Mouse (Mus musculus) left cerebral cortex, postnatal 14 days (tissue): ENCODE data around the gene Dusp27. TPM values are rescaled to one million over a fixed set of nuclear protein-coding genes. Genes with fewer than 3 reads are reported as not detected.

ENCODE experiments used
- DNase-seq, 2 experiments: peaks; one replicate each; pipeline ENCODE4 v3.0.0; 2021 to 2022; ENCODE audit warnings: low spot score in 2 of 2, mixed read lengths in 1 of 2
- intact Hi-C: fragments of 180-260 bp; cut with DNase I; formaldehyde crosslinking; loops from one replicate; pipeline ENCODE4 v1.15.1; 2025
- total RNA-seq, 2 experiments: library from RNA; stranded (reverse); gene quantifications; 2 replicates each; pipeline ENCODE4 v1.2.3; 2021

The Dusp27 gene
- total RNA-seq, 2 experiments from 2014 or later, result 0.35 to 0.55 TPM

DNA sequence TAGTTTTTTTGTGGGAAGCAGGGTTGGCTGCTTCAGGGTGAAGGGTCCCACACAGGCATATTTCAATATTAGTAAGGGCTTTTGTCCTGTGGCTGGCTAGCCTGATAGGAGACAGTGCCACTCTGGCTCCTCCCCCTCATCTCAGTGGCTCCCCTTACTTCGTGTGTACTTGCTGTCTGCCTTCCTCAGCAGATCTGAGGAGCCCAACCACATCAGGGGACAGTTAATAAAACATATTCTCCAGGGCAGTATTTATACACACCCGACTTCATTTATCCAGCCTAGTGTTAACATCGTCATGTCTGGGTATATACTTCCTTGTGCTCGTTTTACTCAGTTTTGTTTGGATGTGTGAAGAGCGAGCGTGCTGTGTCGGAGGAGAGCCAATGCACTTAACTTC lies 5.6 kb downstream of the Dusp27 start:
- intact Hi-C loops, result no loop called here

DNA sequence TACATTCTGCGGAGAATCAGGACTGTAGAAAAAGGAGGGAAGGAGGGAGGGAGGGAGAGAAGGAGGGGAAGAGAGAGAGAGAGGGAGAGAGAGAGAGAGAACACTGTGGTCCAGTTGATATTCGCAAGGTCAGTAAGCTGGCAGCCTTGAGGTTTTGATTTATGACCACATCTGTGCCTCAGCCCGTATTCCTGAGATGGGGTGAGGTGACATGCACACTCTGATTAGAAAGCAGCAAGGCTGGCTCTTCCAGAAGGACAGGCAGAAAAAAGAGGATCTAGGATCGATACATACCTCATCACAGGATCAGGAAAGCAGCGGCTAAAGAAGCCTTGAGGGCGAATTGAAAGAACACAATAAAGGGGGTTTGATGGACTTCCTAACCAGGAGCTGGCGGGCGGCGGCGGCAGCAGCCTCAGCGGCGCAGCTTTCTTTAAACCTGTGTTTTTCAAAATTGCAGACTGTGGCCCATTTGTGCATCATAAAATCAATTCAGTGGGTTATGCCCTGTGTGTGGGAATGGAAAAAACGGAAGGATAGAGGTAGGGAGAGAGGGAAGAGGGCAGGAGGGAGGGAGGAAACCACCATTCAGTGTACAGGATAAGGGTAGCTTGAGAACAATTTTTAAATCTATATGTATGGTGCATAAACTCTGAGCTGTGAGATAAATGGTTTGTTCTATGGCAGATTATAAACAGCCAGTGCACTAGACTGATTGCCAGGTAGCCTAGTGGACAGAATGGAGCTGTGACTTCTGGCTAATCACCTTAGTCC lies 9.7 kb downstream of the Dusp27 start:
- DNase-seq, result no peak
- intact Hi-C loops, result no loop called here

More for the DNA sequence above, 5.6 kb downstream of the Dusp27 start:
- DNase-seq, result no peak

DNA sequence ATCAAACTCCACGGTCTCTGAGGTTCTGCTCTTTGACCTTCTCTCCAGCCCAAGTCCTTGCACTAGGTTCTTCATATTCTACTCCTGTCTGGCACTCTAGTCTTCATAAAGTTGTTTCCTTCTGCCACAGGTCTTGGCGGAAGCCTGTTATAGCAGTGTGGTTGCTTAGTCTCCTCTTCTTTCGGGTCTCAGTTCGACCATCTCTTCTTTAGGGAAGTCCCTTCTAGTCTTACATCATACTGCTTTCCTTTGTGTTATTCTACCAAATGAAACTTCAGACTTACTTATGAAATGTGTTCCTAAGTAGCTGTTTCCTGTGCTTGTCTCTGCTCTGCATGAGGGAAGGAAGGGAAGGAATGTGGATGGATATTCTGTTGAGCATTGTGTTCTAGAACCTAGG lies 12.0 kb downstream of the Dusp27 start:
- intact Hi-C loops, result no loop called here
- no peak for DNase-seq

DNA sequence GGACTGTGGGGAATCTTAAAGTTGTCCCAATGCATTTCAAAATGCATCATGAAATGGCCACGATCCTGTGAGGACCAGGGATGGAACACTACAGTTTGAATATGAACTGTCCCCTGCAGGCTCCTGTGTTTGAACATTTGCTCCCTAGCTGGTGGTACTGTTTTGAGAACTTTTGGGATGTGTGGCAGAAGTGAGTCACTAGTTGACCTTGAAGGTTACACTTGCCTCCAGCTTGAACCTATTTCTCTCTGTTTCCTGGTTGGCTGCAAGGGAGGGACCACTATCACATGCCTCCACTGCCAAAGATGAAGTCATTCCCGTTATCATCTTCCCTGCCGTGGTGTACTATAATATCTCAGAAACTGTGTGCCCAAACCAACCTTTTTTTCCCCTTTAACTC lies 12.7 kb downstream of the Dusp27 start:
- intact Hi-C loops, result no loop called here
- DNase-seq, result no peak

DNA sequence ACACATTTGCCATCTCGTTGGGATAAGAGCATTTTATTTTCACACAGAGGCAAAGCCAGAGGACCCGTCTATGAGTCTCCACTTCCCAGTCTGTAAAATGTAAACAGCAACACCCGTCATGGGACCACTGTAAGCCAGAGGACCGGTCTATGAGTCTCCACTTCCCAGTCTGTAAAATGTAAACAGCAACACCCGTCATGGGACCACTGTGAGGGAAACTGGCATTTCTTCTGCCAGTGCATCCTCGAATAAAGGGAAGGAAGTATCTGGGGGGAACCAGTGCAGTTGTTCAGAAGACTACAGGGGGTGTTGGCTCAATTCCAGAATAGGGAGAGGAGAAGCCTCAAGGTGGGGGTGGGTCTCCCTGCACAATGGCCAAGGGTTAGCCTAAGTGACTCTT lies 22.3 kb downstream of the Dusp27 start:
- peak; percentile 11 to 34 for DNase-seq
- intact Hi-C loops, result no loop called here

DNA sequence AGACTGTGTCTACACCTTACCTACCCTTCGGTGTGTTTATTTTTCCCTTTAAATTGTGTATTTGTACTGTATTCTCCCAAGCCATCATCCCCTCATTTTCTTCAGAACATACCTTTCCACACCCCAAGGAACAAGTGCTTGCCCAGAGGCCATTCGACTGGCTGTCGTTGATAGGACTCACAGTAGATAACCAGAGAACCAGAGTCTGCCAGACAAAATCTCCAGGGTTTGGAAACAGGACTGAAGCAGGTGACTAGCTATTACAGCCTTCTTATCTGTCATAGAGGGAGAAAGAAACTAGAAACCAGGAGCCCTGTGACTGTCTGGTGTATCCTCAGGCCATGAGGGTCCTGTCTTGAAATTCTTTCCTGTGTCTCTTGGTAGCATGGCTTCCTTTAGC lies 22.9 kb downstream of the Dusp27 start:
- intact Hi-C loops, result loop anchor here (5.0 kb wide), 1 partner anchor 42 kb away; no protein-coding TSS in a partner anchor

DNA sequence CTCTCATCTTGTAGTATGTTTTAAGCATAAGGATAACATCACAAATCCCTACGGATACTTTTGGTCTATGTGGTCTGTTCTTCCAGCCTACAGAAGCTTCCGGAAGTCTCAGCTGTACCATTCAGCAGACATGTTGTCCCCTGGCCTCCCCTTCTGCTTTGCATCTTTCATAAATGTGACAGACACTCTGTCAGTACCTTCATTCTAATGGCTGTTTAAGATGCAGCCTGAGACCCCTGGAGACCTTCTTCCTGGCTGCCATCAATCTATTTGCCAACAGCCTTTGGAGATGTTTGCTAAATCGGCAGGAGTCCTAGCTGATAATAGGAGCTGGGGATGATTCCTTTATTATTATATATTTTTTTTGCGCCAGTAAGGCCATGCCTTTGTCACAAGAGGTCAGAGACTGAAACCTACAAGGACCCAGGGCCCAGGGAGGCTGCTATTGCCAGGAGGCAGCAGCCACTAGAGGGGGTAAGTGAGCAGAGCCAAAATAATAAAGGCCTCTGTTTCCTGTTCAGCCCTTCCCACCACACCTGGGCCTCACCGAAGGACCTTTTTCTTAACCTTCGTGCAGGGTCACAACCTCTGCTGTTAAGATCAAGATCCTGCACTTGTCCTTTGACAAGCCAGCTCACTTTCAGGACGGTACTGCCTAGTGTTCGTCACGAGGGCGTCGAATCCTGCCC lies 24.7 kb downstream of the Dusp27 start:
- no peak for DNase-seq
- intact Hi-C loops, result loop anchor here (5.0 kb wide), 1 partner anchor 44 kb away; no protein-coding TSS in a partner anchor

More for the DNA sequence above, 22.9 kb downstream of the Dusp27 start:
- no peak for DNase-seq

DNA sequence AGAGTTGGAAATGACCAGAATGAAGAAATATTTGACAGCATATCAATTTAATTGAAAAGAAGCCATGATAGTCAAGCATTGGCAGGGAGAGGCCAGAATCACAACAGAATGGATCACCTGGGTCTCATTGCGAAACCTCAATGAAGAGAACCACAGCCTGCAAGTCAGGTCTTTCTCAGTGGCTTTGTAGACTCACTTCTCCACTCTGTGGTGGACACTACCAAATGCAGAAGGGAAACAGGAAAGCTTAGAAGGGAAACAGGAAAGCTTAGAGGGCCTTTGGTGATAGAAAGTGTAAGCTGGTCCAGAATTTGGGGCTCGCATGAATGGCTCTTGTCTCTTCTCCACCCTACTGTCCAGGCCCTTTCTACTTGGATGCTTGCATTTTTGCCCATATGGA lies 29.6 kb downstream of the Dusp27 start:
- no peak for DNase-seq
- intact Hi-C loops, result no loop called here

DNA sequence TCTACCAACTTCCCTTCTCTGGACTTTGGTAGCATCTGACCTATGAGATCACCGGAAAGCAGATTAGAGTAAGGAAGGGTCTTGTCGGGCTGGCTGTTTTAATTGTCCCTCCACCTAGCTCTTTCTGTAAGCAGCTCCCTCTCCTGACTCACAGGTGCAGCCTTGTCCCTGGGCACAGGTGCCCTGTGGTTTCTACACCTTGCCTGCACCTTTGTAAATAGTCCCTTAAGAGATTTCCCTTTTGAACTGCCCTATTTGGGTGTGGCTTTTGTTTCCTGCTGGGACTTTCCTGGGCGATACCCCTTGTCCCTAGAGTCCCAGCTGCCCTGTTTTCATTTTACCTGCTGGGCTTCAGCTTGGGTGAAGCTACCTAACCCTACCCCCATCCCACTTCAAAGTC lies 33.3 kb downstream of the Dusp27 start:
- no peak for DNase-seq
- intact Hi-C loops, result no loop called here

DNA sequence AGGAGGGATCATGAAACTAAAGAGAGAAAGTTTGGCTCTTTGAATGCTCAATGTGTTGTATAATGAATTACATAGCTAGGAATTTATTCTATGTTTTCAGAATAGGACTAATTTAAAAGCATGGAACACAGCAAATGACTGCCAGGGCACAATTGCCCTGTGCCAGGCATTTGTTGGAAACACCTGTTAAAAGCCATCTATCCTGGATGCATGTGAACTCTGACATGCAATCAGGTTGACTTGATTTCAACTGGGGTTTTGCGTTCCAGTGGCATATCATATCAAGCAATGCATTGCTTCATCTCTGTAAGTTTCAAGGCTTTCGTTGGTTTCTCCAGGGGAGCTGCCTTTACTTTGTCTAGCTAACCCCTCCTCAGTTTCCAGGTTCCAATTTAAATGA lies 37.4 kb downstream of the Dusp27 start:
- intact Hi-C loops, result no loop called here
- no peak for DNase-seq

DNA sequence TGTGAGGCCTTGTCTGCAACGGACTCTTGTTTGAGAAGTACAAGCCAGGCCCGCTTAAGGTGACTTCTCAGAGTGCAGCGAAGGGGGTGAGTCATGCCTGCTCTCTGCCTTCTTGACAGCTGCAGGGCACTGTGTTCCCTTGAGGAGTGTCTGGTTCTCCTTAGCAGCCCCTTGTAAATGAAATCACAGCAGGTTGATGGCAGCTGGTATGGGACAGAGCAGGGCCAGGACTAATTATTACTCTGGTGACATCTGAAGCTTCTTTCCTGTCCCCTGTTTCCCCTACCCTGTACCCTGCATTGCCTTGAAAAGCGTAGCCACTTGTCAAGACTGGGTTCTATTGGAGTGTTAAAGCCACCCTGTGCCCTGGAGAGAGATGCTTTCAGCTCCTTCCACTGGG lies 38.0 kb downstream of the Dusp27 start:
- intact Hi-C loops, result no loop called here
- no peak for DNase-seq

DNA sequence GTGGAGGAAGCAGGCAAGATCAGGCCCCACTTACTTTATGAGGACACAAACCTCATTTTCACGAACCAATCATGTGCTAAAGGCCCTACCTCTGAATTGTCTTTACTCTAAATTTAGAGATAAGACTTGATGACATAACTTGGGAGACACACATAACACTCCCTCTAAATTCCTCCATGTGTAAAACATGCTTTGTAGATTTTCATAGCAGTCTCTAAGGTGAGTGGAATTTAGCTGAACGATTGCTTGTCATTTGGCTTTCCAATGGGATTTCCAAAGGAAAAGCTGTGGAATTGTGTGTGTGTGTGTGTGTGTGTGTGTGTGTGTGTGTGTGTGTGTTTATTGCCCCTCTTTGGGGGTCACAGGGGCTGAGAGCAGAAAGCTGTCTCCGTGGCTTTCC lies 38.4 kb downstream of the Dusp27 start:
- intact Hi-C loops, result no loop called here
- no peak for DNase-seq

DNA sequence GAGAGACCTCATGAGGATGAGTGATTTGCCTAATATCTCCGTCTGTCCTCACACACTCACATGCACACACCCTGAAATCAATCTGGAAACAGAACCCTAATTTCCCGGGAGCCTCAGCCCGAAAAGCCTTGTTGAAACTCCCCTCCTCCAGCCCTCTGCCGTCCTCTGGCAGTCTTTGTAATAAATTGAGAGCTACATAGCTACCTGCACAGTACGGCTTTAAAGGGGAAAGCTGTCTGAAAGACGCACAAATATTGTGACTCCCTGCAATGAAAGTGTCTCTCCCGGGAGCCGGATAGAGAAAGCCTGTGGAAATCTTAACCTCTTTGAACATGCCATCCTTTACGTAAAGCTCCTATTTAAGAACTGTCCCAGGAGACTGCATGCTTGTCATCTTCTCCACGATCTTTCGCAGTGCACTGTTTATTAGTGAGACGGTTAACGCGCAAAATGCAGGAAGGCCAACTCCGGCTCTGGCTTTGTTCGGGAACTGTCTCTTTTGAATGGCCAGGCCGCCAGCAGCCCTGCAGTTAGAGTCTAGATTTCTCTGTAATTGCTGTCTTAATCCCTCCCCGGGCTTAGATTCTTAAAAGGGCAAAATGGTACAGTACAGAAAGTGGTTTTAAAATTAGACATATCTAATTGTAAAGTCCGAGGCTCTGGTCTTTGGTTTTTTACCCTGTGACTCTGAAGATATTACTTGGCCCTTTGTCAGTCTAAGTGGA lies 39.1 kb downstream of the Dusp27 start:
- DNase-seq, result no peak
- intact Hi-C loops, result no loop called here

DNA sequence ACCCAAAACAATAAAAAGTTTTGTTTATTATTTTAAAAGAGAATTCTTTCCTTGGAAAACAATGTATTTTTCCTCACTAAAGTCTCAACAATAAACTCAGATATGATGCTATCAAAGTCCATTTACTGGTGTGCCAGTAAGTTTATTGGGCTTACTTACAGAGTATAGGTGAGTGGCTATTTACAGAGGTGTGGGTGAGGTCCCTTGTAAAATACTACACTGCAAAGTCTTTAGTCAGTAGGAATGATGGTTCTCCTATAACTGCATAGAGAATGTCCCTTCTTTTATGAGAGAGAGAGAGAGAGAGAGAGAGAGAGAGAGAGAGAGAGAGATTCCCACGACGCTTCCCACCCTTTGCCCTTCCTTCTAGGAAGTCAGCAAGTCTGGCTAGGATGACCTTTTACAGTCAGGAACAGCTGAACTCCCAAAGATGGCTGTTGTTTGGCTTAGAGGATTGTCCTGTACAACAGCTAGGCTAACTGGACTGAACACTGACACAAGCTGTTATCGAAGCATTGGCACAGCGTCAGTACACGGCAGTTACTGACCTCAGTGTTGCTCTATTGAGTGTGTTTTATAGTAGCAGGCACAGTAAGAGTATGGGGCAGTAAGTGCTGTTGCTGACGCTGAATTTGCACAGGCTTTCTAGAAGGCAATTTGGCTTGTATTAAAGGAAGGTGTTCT lies 50.5 kb downstream of the Dusp27 start:
- DNase-seq, result no peak
- intact Hi-C loops, result no loop called here

DNA sequence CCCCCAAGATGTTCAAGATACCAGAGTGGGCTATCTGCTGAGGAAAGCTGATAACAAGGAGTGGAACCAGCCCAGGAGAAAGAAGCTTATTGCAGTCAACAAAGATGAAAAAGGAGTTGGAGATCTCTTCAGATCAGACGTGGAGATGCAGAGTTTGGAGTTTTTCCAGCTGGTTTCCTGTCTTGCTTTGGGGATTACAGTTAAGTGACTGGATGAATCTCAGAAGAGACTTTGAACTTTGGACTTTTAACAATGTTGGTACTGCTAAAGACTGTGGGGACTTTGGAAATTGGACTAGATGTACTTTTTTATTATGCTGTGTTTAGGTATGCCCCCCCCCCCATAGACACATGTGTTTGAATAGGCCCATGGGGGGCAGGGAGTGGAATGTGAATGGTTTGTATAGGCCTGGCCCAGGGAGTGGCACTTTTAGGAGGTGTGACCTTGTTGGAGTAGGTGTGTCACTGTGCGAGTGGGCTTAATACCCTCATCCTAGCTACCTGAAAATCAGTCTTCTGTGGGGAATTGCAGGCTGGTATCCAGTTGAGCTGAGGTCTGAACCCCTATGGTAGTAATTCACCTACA lies 59.8 kb downstream of the Dusp27 start:
- no peak for DNase-seq
- intact Hi-C loops, result no loop called here

DNA sequence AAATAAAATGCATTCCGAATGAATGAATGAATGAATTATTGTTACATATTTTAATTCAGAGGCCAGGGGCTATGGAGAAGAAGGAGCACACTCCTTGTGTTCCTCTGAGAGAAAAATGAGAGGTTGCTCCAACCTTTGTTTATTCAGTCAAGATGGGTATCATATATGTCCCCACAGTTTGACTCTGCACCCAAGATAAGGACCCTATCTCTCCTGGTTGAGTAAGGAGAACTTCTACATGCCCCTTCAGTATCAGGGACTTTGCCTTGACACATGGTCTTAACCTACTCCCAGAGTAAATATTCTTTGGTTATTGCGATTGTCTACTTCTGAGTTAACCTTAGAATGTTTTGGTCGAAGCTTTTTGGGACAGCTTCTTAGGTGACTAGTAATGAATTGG lies 63.9 kb downstream of the Dusp27 start:
- intact Hi-C loops, result no loop called here
- no peak for DNase-seq

DNA sequence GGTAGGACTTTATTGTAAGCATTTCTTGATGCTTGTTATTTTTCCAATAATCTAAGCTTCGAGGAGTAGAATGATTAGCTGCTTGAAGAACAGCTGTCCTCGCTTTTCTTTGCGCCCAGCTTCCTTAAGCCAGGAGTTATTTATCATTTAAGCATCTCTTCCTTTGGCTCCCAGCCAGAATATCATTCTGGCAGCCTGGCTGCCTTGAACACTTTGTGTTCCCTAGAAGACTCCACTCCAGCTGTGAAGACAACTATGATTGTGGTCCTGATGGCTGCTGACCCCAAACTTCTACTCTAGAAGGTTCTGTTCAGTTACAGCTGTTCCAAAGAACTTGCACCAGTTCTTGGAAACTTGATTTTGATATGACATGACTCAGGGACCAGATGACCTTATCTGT lies 66.2 kb downstream of the Dusp27 start:
- DNase-seq, result no peak
- intact Hi-C loops, result no loop called here

DNA sequence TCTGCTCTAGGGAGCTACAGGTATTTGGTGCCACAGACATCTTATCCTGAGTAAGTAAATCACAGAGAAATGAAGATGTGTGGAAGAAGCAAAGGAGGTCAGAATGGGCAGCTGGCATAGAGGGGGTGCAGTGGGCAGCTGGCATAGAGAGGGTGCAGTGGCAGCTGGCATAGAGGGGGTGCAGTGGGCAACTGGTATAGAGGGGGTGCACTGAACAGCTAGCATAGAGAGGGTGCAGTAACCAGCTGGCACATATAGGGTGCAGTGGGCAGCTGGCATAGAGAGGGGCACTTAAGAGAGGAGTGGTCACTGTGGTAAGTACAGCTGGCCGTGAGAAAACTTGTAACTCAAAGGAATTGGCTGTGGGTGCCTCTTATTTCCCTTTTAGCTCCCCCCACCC lies 67.3 kb downstream of the Dusp27 start:
- DNase-seq, result no peak
- intact Hi-C loops, result no loop called here

DNA sequence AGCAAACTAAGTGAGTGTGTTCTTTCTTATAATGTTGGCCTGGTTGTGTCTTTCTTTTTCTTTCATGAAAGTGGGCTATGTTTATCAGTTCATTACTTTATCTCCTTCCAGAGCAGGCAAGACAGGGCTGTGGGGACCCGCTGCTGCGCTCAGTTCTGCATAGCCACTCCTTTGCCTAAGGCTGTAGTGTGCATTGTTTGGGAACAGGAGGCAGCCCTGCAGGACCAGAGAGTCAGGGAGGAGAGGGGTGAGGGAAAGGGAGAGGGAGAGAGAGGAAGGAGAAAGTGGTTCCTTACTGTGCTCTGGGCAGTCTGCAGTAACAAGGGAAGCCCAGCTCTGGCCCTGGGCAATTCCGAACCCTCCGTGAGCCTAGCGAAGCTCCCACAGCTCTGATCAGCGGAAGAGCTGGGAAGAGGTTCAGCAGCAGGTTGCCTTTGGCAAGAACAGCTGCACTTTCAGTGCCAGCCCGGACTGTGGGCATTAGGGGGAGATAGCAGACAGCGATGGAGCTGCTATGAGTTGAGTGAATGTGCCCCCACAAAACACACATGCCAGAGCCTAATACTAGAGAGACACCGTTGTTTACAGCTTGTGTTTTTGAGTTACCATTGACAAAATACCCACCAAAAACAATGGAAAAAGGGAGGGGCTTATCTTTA lies 71.5 kb downstream of the Dusp27 start:
- intact Hi-C loops, result no loop called here
- no peak for DNase-seq
